Mouse (Mus musculus) adrenal gland, postnatal 4 days (tissue): ENCODE measurements around the gene Rasal2. TPM values are rescaled to one million over a fixed set of nuclear protein-coding genes. Genes with fewer than 3 reads are reported as not detected.

Experiments
- total RNA-seq, 2 experiments: library from RNA; stranded (reverse); gene quantifications; 2 replicates each; pipeline ENCODE4 v1.2.3; 2021

Gene Rasal2
- total RNA-seq, 2 experiments from 2014 or later, result 12.2 to 13.6 TPM

Other genes starting within 250 kb of the Rasal2 start
- gene Cryzl2, start 46.0 kb upstream of the Rasal2 start, total RNA-seq, result 10 to 100 TPM; 49.0 to 49.2 TPM
- gene Sec16b, start 94.1 kb upstream of the Rasal2 start, total RNA-seq, result 1 to 10 TPM; 1.8 to 6.3 TPM